34 mouse cellular contexts compared by ENCODE assay signal in genomic region chr11:67120697-67121294, GRCm38 (mm10). TPM values are rescaled to one million over a fixed set of nuclear protein-coding genes. Genes with fewer than 3 reads are reported as not detected.
A peak's percentile ranks its signal among the peaks of the same experiment; 100 is the strongest.
DNase-seq lines count a peak whose midpoint lies in the region; ATAC-seq lines count a peak whose summit lies in the region.
"Had no signal": no experiment of that assay in that cellular context is flagged by ENCODE, and none has a peak within 500 bp of the region (broad histone marks: within the 10 kb centered on the region; RNA-seq: fewer than 3 reads in every experiment).

No protein-coding gene starts in this region.

- H3K9ac ChIP-seq in midbrain, embryonic 11.5 days (ENCODE audit: low read length): no peak overlapping the region
- H3K9ac ChIP-seq in midbrain, embryonic 15.5 days: no peak overlapping the region
- no peak overlapping the region for H3K9ac ChIP-seq in forebrain, embryonic 12.5 days
- H3K9ac ChIP-seq: embryonic facial prominence, embryonic 12.5 days; forebrain, embryonic 15.5 days; heart, embryonic 15.5 days; hindbrain, embryonic 12.5 days; lung, embryonic 15.5 days; neural tube, embryonic 13.5 days; stomach, embryonic 15.5 days had no signal

- no peak overlapping the region for H3K4me2 ChIP-seq in midbrain, embryonic 11.5 days
- H3K4me2 ChIP-seq in midbrain, embryonic 15.5 days: no peak overlapping the region
- H3K4me2 ChIP-seq in forebrain, embryonic 12.5 days: no peak overlapping the region
- H3K4me2 ChIP-seq: embryonic facial prominence, embryonic 12.5 days; forebrain, embryonic 15.5 days; heart, embryonic 15.5 days; hindbrain, embryonic 12.5 days; liver, embryonic 11.5 days; lung, embryonic 15.5 days; neural tube, embryonic 13.5 days; stomach, embryonic 15.5 days had no signal

- WGBS in midbrain, embryonic 11.5 days: 51% methylated on average over 12 of the region's 12 CpGs
- 51% methylated on average over 12 of the region's 12 CpGs for WGBS in midbrain, embryonic 15.5 days
- 67% methylated on average over 12 of the region's 12 CpGs for WGBS in forebrain, embryonic 12.5 days

- no peaks in the 10 kb centered on the region for H3K27me3 ChIP-seq in midbrain, embryonic 11.5 days (ENCODE audit: control insufficient read depth, insufficient read depth, low read length)
- no peaks in the 10 kb centered on the region for H3K27me3 ChIP-seq in midbrain, embryonic 15.5 days (replicated peaks)
- H3K27me3 ChIP-seq in forebrain, embryonic 12.5 days: no peaks in the 10 kb centered on the region
- H3K27me3 ChIP-seq: embryonic facial prominence, embryonic 12.5 days; forebrain, embryonic 15.5 days; heart, embryonic 15.5 days; hindbrain, embryonic 12.5 days; lung, embryonic 15.5 days; neural tube, embryonic 13.5 days; stomach, embryonic 15.5 days had no signal

- H3K27ac ChIP-seq in midbrain, embryonic 11.5 days (ENCODE audit: low read depth, low read length): no peak overlapping the region
- no peak overlapping the region for H3K27ac ChIP-seq in midbrain, embryonic 15.5 days
- no peak overlapping the region for H3K27ac ChIP-seq in forebrain, embryonic 12.5 days
- H3K27ac ChIP-seq: embryonic facial prominence, embryonic 12.5 days; forebrain, embryonic 15.5 days; heart, embryonic 10.5 days; heart, embryonic 15.5 days; hindbrain, embryonic 12.5 days; lung, embryonic 15.5 days; midbrain, embryonic 10.5 days; neural tube, embryonic 13.5 days; stomach, embryonic 15.5 days had no signal

- H3K36me3 ChIP-seq in midbrain, embryonic 11.5 days (ENCODE audit: control insufficient read depth, insufficient read depth, low read length): no peaks in the 10 kb centered on the region
- no peaks in the 10 kb centered on the region for H3K36me3 ChIP-seq in midbrain, embryonic 15.5 days (replicated peaks)
- H3K36me3 ChIP-seq in forebrain, embryonic 12.5 days (replicated peaks): no peaks in the 10 kb centered on the region
- H3K36me3 ChIP-seq: embryonic facial prominence, embryonic 12.5 days; forebrain, embryonic 15.5 days; G1E; heart, embryonic 10.5 days; heart, embryonic 15.5 days; hindbrain, embryonic 12.5 days; lung, embryonic 15.5 days; midbrain, embryonic 10.5 days; neural tube, embryonic 13.5 days; stomach, embryonic 15.5 days had no signal

- H3K4me1 ChIP-seq in midbrain, embryonic 11.5 days (ENCODE audit: control insufficient read depth, insufficient read depth, low read length): no peaks in the 10 kb centered on the region
- peaks cover 4% of the 10 kb centered on the region; the same call in 1 of the 2 replicates for H3K4me1 ChIP-seq in midbrain, embryonic 15.5 days
- no peaks in the 10 kb centered on the region for H3K4me1 ChIP-seq in forebrain, embryonic 12.5 days
- H3K4me1 ChIP-seq: embryonic facial prominence, embryonic 12.5 days; forebrain, embryonic 15.5 days; heart, embryonic 15.5 days; lung, embryonic 15.5 days; stomach, embryonic 15.5 days had no signal

- peak; percentile 30 for DNase-seq in adrenal gland, postnatal 14 days
- no peak for DNase-seq in adrenal gland, adult 8-10 months
- peak; percentile 73 for DNase-seq in midbrain, embryonic 11.5 days (ENCODE audit: low spot score, missing footprints)
- peak; percentile 90 for DNase-seq in gastrocnemius, postnatal 25 days
- no peak for DNase-seq in layer of hippocampus, adult 9-11 months
- DNase-seq: adrenal gland, postnatal 36 days; cerebellum, adult 8-10 months; cerebellum, postnatal 25 days; embryo, embryonic 11 days; kidney, adult 9 months; kidney, postnatal 10 days; thymus, adult 18-20 months; thymus, postnatal 25 days had no signal

- H3K4me3 ChIP-seq in midbrain, embryonic 11.5 days (ENCODE audit: low read depth, low read length): no peak overlapping the region
- no peak overlapping the region for H3K4me3 ChIP-seq in midbrain, embryonic 15.5 days
- no peak overlapping the region for H3K4me3 ChIP-seq in forebrain, embryonic 12.5 days (replicated peaks)
- H3K4me3 ChIP-seq: embryonic facial prominence, embryonic 12.5 days; forebrain, embryonic 15.5 days; heart, embryonic 10.5 days; heart, embryonic 15.5 days; hindbrain, embryonic 12.5 days; lung, embryonic 15.5 days; midbrain, embryonic 10.5 days; neural tube, embryonic 13.5 days; stomach, embryonic 15.5 days had no signal

- no peak for ATAC-seq in midbrain, embryonic 11.5 days (ENCODE audit: low FRiP score)
- ATAC-seq in midbrain, embryonic 15.5 days (replicated peaks): no peak
- no peak for ATAC-seq in forebrain, embryonic 12.5 days (ENCODE audit: low FRiP score)
- ATAC-seq: forebrain, embryonic 15.5 days; intestine, embryonic 16.5 days had no signal

- H3K9me3 ChIP-seq in midbrain, embryonic 11.5 days (ENCODE audit: control insufficient read depth, low read length): no peaks in the 10 kb centered on the region
- no peaks in the 10 kb centered on the region for H3K9me3 ChIP-seq in midbrain, embryonic 15.5 days
- no peaks in the 10 kb centered on the region for H3K9me3 ChIP-seq in forebrain, embryonic 12.5 days
- H3K9me3 ChIP-seq: embryonic facial prominence, embryonic 12.5 days; forebrain, embryonic 15.5 days; heart, embryonic 10.5 days; heart, embryonic 15.5 days; hindbrain, embryonic 12.5 days; lung, embryonic 15.5 days; midbrain, embryonic 10.5 days; neural tube, embryonic 13.5 days; stomach, embryonic 15.5 days had no signal

RNA-seq across cellular contexts. Expression of gene Myh3, which starts 42.7 kb away (rescaled TPM):
- total RNA-seq in adrenal gland, postnatal 14 days (2021): 0.07 TPM in 1 of 2 replicates, not detected in the other
- total RNA-seq in adrenal gland, adult 8-10 months (2022): under 1 TPM in 3 of 4 experiments, not detected in 1; 0.05 to 0.17 (median 0.09) TPM
- 0.51 and 0.54 TPM in 2 replicates for polyA plus RNA-seq in midbrain, embryonic 11.5 days (2014; fragmentation: Nextera tagmentation; extraction: Ambion mirVana)
- 0.15 and 0.22 TPM in 2 replicates for polyA plus RNA-seq in midbrain, embryonic 15.5 days (2015; fragmentation: Nextera tagmentation; extraction: Ambion mirVana)
- 10 to 100 TPM; 11.9 to 13.1 TPM for total RNA-seq in gastrocnemius, postnatal 25 days (2021)
- 0.33 and 0.87 TPM in 2 replicates for polyA plus RNA-seq in forebrain, embryonic 12.5 days (2016; fragmentation: Nextera tagmentation; extraction: Ambion mirVana)
- total RNA-seq: G1E; heart, postnatal 25 days; megakaryocyte progenitor cell, adult 5-6 weeks had no signal
- polyA plus RNA-seq: G1E; gonadal fat pad, adult 2 months had no signal

RNA-seq across cellular contexts. Expression of gene Myh2, which starts 50.0 kb away (rescaled TPM):
- 0.08 TPM in 1 of 2 replicates, not detected in the other for total RNA-seq in adrenal gland, postnatal 14 days (2021)
- total RNA-seq in adrenal gland, adult 8-10 months (2022): not detected
- not detected in 2 replicates for polyA plus RNA-seq in midbrain, embryonic 11.5 days (2014; fragmentation: Nextera tagmentation; extraction: Ambion mirVana)
- 0.08 and 0.25 TPM in 2 replicates for polyA plus RNA-seq in midbrain, embryonic 15.5 days (2015; fragmentation: Nextera tagmentation; extraction: Ambion mirVana)
- 1,000 to 10,000 TPM; 1,544 to 1,819 TPM for total RNA-seq in gastrocnemius, postnatal 25 days (2021)
- 0.05 and 0.08 TPM in 2 replicates for polyA plus RNA-seq in forebrain, embryonic 12.5 days (2016; fragmentation: Nextera tagmentation; extraction: Ambion mirVana)
- total RNA-seq: heart, postnatal 25 days; megakaryocyte progenitor cell, adult 5-6 weeks had no signal
- polyA plus RNA-seq: forebrain, embryonic 15.5 days; G1E; heart, embryonic 10.5 days; hindbrain, embryonic 12.5 days; large intestine, adult 2 months; limb, embryonic 11.5 days; liver, embryonic 11.5 days; liver, embryonic 16.5 days; lung, embryonic 15.5 days; neural tube, embryonic 13.5 days; small intestine, adult 2 months; stomach, embryonic 15.5 days had no signal

Comparison
In these comparisons a context has a peak if more than half of its experiments do, and no peak if none do; other contexts are left out.
1. DNase-seq: peak in adrenal gland, postnatal 14 days (single experiment), midbrain, embryonic 11.5 days (single experiment) and gastrocnemius, postnatal 25 days (single experiment); none in adrenal gland, adult 8-10 months (single experiment) and layer of hippocampus, adult 9-11 months (single experiment).
2. RNA of gene Myh3, which starts 42.7 kb away (total RNA-seq): 11.9 to 13.1 TPM in gastrocnemius, postnatal 25 days; 0.05 to 0.17 TPM in adrenal gland, adult 8-10 months and 0.07 TPM in adrenal gland, postnatal 14 days; every median in the first group is over 10 times any median in the second.
3. RNA of gene Myh2, which starts 50.0 kb away (total RNA-seq): 1,544 to 1,819 TPM in gastrocnemius, postnatal 25 days; 0.08 TPM in adrenal gland, postnatal 14 days and not detected in adrenal gland, adult 8-10 months; every median in the first group is over 1,000 times any median in the second.